Mouse (Mus musculus) MEL (cell line): ENCODE measurements around the gene Rap1gds1. TPM values are rescaled to one million over a fixed set of nuclear protein-coding genes. Genes with fewer than 3 reads are reported as not detected.

Experiments
- DNase-seq: peaks from one replicate; pipeline ENCODE4 v3.0.0; 2011; ENCODE audit warnings: low read depth, low spot score
- H3K27ac ChIP-seq: 2 replicates; pipeline ENCODE4 v1.5.1; 2012; ENCODE audit warnings: low read depth, mild to moderate bottlenecking, control low read depth, low read length, moderate library complexity; ENCODE audit not compliant: control insufficient read depth
- H3K27me3 ChIP-seq, 2 experiments: fragments of 150-350 bp in 1 of 2; sonication (generic) in 1 of 2; 2 replicates each; pipeline ENCODE4 v1.6.1; 2012; ENCODE audit warnings: low read length in 2 of 2, mild to moderate bottlenecking in 2 of 2, improper control_type of control experiment in 1 of 2, moderate library complexity in 1 of 2; ENCODE audit not compliant: insufficient read depth in 2 of 2, control insufficient read depth in 1 of 2
- H3K36me3 ChIP-seq, 2 experiments: 2 replicates each; pipeline ENCODE4 v1.6.1; 2012 to 2014; ENCODE audit warnings: low read length in 2 of 2, improper control_type of control experiment in 1 of 2, inconsistent platforms in 1 of 2, mild to moderate bottlenecking in 1 of 2; ENCODE audit not compliant: insufficient read depth in 2 of 2, control insufficient read depth in 1 of 2
- H3K4me1 ChIP-seq, 2 experiments: fragments of 150-350 bp in 1 of 2; sonication (generic) in 1 of 2; 2 replicates each; pipeline ENCODE4 v1.6.1; 2012; ENCODE audit warnings: low read length in 2 of 2, improper control_type of control experiment in 1 of 2, mild to moderate bottlenecking in 1 of 2; ENCODE audit not compliant: insufficient read depth in 2 of 2, control insufficient read depth in 1 of 2
- H3K4me3 ChIP-seq, 2 experiments: fragments of 150-350 bp in 1 of 2; sonication (generic) in 1 of 2; 2 replicates each; pipeline ENCODE4 v1.5.1; 2012; ENCODE audit warnings: low read depth in 2 of 2, low read length in 2 of 2, mild to moderate bottlenecking in 2 of 2, moderate library complexity in 2 of 2, control low read depth in 1 of 2, improper control_type of control experiment in 1 of 2; ENCODE audit not compliant: control insufficient read depth in 1 of 2, insufficient read depth in 1 of 2
- H3K79me2 ChIP-seq: 2 replicates; pipeline ENCODE4 v1.6.1; 2012; ENCODE audit warnings: mild to moderate bottlenecking, low read length, moderate library complexity; ENCODE audit not compliant: control insufficient read depth, poor library complexity, insufficient read depth
- H3K9ac ChIP-seq: 2 replicates; pipeline ENCODE4 v1.6.1; 2012; ENCODE audit warnings: low read depth, mild to moderate bottlenecking, control low read depth, low read length, moderate library complexity; ENCODE audit not compliant: control insufficient read depth, poor library complexity, severe bottlenecking
- H3K9me3 ChIP-seq: fragments of 150-350 bp; sonication (generic); replicated peaks from 2 replicates; pipeline ENCODE4 v1.6.1; 2012; ENCODE audit warnings: mild to moderate bottlenecking, low read length, improper control_type of control experiment, moderate library complexity; ENCODE audit not compliant: insufficient read depth
- CHD1 ChIP-seq: IDR thresholded peaks from 2 replicates; pipeline ENCODE4 v1.6.1; 2012; ENCODE audit warnings: low read depth, mild to moderate bottlenecking, inconsistent platforms, low read length, improper control_type of control experiment
- CHD2 ChIP-seq: IDR thresholded peaks from 2 replicates; pipeline ENCODE4 v1.6.1; 2011; ENCODE audit warnings: low read length, improper control_type of control experiment
- E2F4 ChIP-seq: IDR thresholded peaks from 2 replicates; pipeline ENCODE4 v1.6.1; 2011; ENCODE audit warnings: low read depth, low read length, improper control_type of control experiment, borderline replicate concordance
- EP300 ChIP-seq, 2 experiments: IDR thresholded peaks; 2 replicates each; pipeline ENCODE4 v1.6.1; 2011; ENCODE audit warnings: improper control_type of control experiment in 2 of 2, low read length in 2 of 2, low read depth in 1 of 2, mild to moderate bottlenecking in 1 of 2
- ETS1 ChIP-seq: IDR thresholded peaks from 2 replicates; pipeline ENCODE4 v1.6.1; 2012; ENCODE audit warnings: low read depth, mild to moderate bottlenecking, inconsistent platforms, low read length, improper control_type of control experiment, moderate library complexity
- GABPA ChIP-seq: IDR thresholded peaks from 2 replicates; pipeline ENCODE4 v1.6.1; 2012; ENCODE audit warnings: low read depth, mild to moderate bottlenecking, inconsistent platforms, low read length, improper control_type of control experiment, moderate library complexity
- GATA1 ChIP-seq: IDR thresholded peaks from 2 replicates; pipeline ENCODE4 v1.6.1; 2011; ENCODE audit warnings: low read depth, low read length, improper control_type of control experiment
- HCFC1 ChIP-seq: IDR thresholded peaks from 2 replicates; pipeline ENCODE4 v1.6.1; 2012; ENCODE audit warnings: low read depth, mild to moderate bottlenecking, inconsistent platforms, low read length, improper control_type of control experiment, moderate library complexity
- KAT2A ChIP-seq: conservative IDR thresholded peaks from 2 replicates; pipeline ENCODE4 v1.6.1; 2012; ENCODE audit warnings: low read depth, low read length, improper control_type of control experiment, inconsistent platforms
- MAFK ChIP-seq: IDR thresholded peaks from 2 replicates; pipeline ENCODE4 v1.6.1; 2011; ENCODE audit warnings: low read depth, mild to moderate bottlenecking, low read length, improper control_type of control experiment, borderline replicate concordance
- MAX ChIP-seq: IDR thresholded peaks from 2 replicates; pipeline ENCODE4 v1.6.1; 2011; ENCODE audit warnings: low read length, improper control_type of control experiment
- MAZ ChIP-seq: IDR thresholded peaks from 2 replicates; pipeline ENCODE4 v1.6.1; 2012; ENCODE audit warnings: low read depth, mild to moderate bottlenecking, inconsistent platforms, low read length, improper control_type of control experiment
- MXI1 ChIP-seq: IDR thresholded peaks from 2 replicates; pipeline ENCODE4 v1.6.1; 2011; ENCODE audit warnings: mild to moderate bottlenecking, low read depth, low read length, improper control_type of control experiment
- MYC ChIP-seq: IDR thresholded peaks from 2 replicates; pipeline ENCODE4 v1.6.1; 2011; ENCODE audit warnings: low read depth, mild to moderate bottlenecking, low read length, improper control_type of control experiment, moderate library complexity
- POLR2AphosphoS2 ChIP-seq: IDR thresholded peaks from 2 replicates; pipeline ENCODE4 v1.6.1; 2011; ENCODE audit warnings: low read length, improper control_type of control experiment
- POLR2AphosphoS5 ChIP-seq: IDR thresholded peaks from 2 replicates; pipeline ENCODE4 v1.6.1; 2012; ENCODE audit warnings: low read depth, borderline replicate concordance, mild to moderate bottlenecking, inconsistent platforms, low read length, moderate library complexity, mixed read lengths
- RAD21 ChIP-seq: IDR thresholded peaks from 2 replicates; pipeline ENCODE4 v1.6.1; 2011; ENCODE audit warnings: mild to moderate bottlenecking, low read depth, low read length, improper control_type of control experiment
- RCOR1 ChIP-seq: IDR thresholded peaks from 2 replicates; pipeline ENCODE4 v1.6.1; 2012; ENCODE audit warnings: low read depth, mild to moderate bottlenecking, inconsistent platforms, low read length, improper control_type of control experiment
- TAL1 ChIP-seq: IDR thresholded peaks from 2 replicates; pipeline ENCODE4 v1.6.1; 2012; ENCODE audit warnings: mild to moderate bottlenecking, inconsistent platforms, low read length, moderate library complexity, mixed read lengths
- TBP ChIP-seq: IDR thresholded peaks from 2 replicates; pipeline ENCODE4 v1.8.0; 2011; ENCODE audit warnings: low read depth, low read length, improper control_type of control experiment
- TCF12 ChIP-seq: IDR thresholded peaks from 2 replicates; pipeline ENCODE4 v1.6.1; 2014; ENCODE audit warnings: low read depth, mild to moderate bottlenecking, inconsistent platforms, low read length, improper control_type of control experiment, moderate library complexity
- UBTF ChIP-seq: IDR thresholded peaks from 2 replicates; pipeline ENCODE4 v1.6.1; 2012; ENCODE audit warnings: low read depth, mild to moderate bottlenecking, inconsistent platforms, low read length, improper control_type of control experiment, moderate library complexity, borderline replicate concordance; ENCODE audit not compliant: insufficient read depth
- USF1 ChIP-seq: IDR thresholded peaks from 2 replicates; pipeline ENCODE4 v1.6.1; 2014; ENCODE audit warnings: low read depth, mild to moderate bottlenecking, inconsistent platforms, low read length, improper control_type of control experiment, moderate library complexity
- USF2 ChIP-seq, 2 experiments: IDR thresholded peaks; 2 replicates each; pipeline ENCODE4 v1.6.1; 2011 to 2012; ENCODE audit warnings: improper control_type of control experiment in 2 of 2, low read length in 2 of 2, borderline replicate concordance in 1 of 2, inconsistent platforms in 1 of 2, low read depth in 1 of 2, mild to moderate bottlenecking in 1 of 2; ENCODE audit not compliant: insufficient read depth in 1 of 2
- ZC3H11A ChIP-seq: IDR thresholded peaks from 2 replicates; pipeline ENCODE4 v1.6.1; 2012; ENCODE audit warnings: low read depth, mild to moderate bottlenecking, inconsistent platforms, low read length, improper control_type of control experiment
- ZKSCAN1 ChIP-seq: IDR thresholded peaks from 2 replicates; pipeline ENCODE4 v1.6.1; 2012; ENCODE audit warnings: low read depth, mild to moderate bottlenecking, inconsistent platforms, low read length, improper control_type of control experiment, moderate library complexity
- ZMIZ1 ChIP-seq: IDR thresholded peaks from 2 replicates; pipeline ENCODE4 v1.6.1; 2012; ENCODE audit warnings: low read depth, mild to moderate bottlenecking, inconsistent platforms, low read length, improper control_type of control experiment, moderate library complexity
- polyA plus RNA-seq, 2 experiments: library from polyadenylated mRNA; stranded (reverse) in 1 of 2; unstranded in 1 of 2; fragments of >175 nt in 1 of 2; fragments of >200 nt in 1 of 2; gene quantifications; 2 replicates each; pipeline versions ENCODE4 v1.2.1 to v1.2.4; 2012; ENCODE audit warnings: low replicate concordance in 2 of 2, low read depth in 1 of 2; ENCODE audit not compliant: insufficient read length in 2 of 2, insufficient read depth in 1 of 2, missing spikeins in 1 of 2
- total RNA-seq: library from RNA; depleted of rRNA; stranded (reverse); fragments of 300-350 nt; gene quantifications from 2 replicates; pipeline ENCODE4 v1.2.3, GENCODE M21; 2012

Rap1gds1 gene
- total and polyA plus RNA-seq, 3 experiments: 34.7 to 67.2 (median 53.3) TPM

- Histone ChIP-seq H3K27ac (no peak overlapping the region), H3K9ac (no peak overlapping the region), H3K79me2 (no peaks in the 10 kb centered on the region), H3K36me3 (no peaks in the 10 kb centered on the region), H3K4me1 (no peaks in the 10 kb centered on the region), H3K4me3 (no peak overlapping the region), H3K9me3 (no peaks in the 10 kb centered on the region), H3K27me3 (no peaks in the 10 kb centered on the region; a peak in 2 of 4 replicates)
- no peak for DNase-seq
- TF ChIP-seq MXI1 (no peak), POLR2AphosphoS5 (no peak), EP300 (IDR thresholded peaks at IDR 0.05; ENCODE audit: low read depth in 1 of 2, low read length in 2 of 2) (no peak), HCFC1 (no peak), POLR2AphosphoS2 (no peak), TAL1 (no peak)
Measured at GRCm38 (mm10) chr3:139111877-139112276, 36.9 kb upstream of the Rap1gds1 start.

GRCm38 (mm10) chr3:139108176-139108575, 33.2 kb upstream of the Rap1gds1 start:
- no peak for TF ChIP-seq KAT2A
- TF ChIP-seq ZKSCAN1: no peak
- TF ChIP-seq UBTF: no peak
- no peak for TF ChIP-seq USF1
- TF ChIP-seq GATA1: no peak
- TF ChIP-seq ETS1: no peak
- no peak for TF ChIP-seq TAL1
- TF ChIP-seq ZC3H11A: no peak
- no peak for TF ChIP-seq E2F4
- TF ChIP-seq MYC: no peak
- TF ChIP-seq MAZ: no peak
- no peak overlapping the region for H3K9ac ChIP-seq
- H3K27ac ChIP-seq: no peak overlapping the region
- no peaks in the 10 kb centered on the region for H3K4me1 ChIP-seq
- H3K79me2 ChIP-seq: no peaks in the 10 kb centered on the region
- no peak overlapping the region for H3K4me3 ChIP-seq
- DNase-seq: no peak
- no peaks in the 10 kb centered on the region; a peak in 2 of 4 replicates for H3K27me3 ChIP-seq
- H3K36me3 ChIP-seq: no peaks in the 10 kb centered on the region
- H3K9me3 ChIP-seq: no peaks in the 10 kb centered on the region

DNA sequence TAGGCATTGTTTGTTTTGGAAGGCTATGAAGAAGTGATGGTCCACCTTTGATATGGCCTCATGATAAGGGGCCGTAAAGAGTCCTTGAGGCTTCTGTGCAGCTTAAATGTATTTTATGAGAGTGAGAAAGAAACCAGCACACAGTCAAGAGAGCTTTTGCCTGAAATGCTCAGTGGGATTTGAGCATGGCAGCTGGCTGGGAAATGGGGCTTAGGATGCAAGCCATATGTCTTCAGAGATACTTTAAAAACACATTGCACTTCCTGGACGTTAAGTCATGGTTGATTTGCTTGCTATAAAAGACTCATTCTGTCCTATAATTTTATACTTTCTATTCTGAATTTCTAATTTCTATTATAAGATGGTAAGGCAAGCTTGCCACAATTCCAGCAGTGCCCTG, 28.9 kb upstream of the Rap1gds1 start:
- Histone ChIP-seq H3K9me3 (no peaks in the 10 kb centered on the region), H3K27me3 (no peaks in the 10 kb centered on the region), H3K4me1 (no peaks in the 10 kb centered on the region), H3K27ac (no peak overlapping the region), H3K4me3 (no peak overlapping the region), H3K9ac (no peak overlapping the region), H3K79me2 (no peaks in the 10 kb centered on the region), H3K36me3 (no peaks in the 10 kb centered on the region)
- DNase-seq: no peak
- TF ChIP-seq HCFC1 (no peak), CHD2 (no peak), TCF12 (no peak), MAX (no peak), CHD1 (no peak), TBP (no peak), ZMIZ1 (no peak), MAFK (no peak), RCOR1 (no peak), GABPA (no peak), E2F4 (no peak), EP300 (IDR thresholded peaks at IDR 0.05; ENCODE audit: low read depth in 1 of 2, low read length in 2 of 2) (no peak), USF2 (IDR thresholded peaks at IDR 0.05; ENCODE audit: borderline replicate concordance in 1 of 2, insufficient read depth in 1 of 2, low read depth in 1 of 2, low read length in 2 of 2) (no peak), RAD21 (no peak), ZKSCAN1 (no peak)
